Mouse (Mus musculus): Measurements from ENCODE around the gene Gbp2. TPM values are rescaled to one million over a fixed set of nuclear protein-coding genes. Genes with fewer than 3 reads are reported as not detected.
"Not testable (repeated sequence)": the region's sequence is repeated elsewhere in the genome, so short reads cannot be mapped to it uniquely, and the experiment has no call there.

Gbp2 gene
- polyA plus RNA-seq, 1 experiment from 2014 or later = 0.16 TPM

GRCm38 (mm10) chr3:142597923-142598322, 22.5 kb upstream of the Gbp2 start:
- Histone ChIP-seq H3K4me1 (ENCODE audit: control insufficient read depth, insufficient read depth, low read length) (no peaks in the 10 kb centered on the region), H3K4me2 (ENCODE audit: low read depth, low read length) (no peak overlapping the region), H3K9ac (replicated peaks; ENCODE audit: low read depth, low read length) (no peak overlapping the region), H3K27ac (ENCODE audit: low read depth, low read length) (no peak overlapping the region), H3K36me3 (ENCODE audit: control insufficient read depth, insufficient read depth, low read length) (no peaks in the 10 kb centered on the region), H3K27me3 (ENCODE audit: control insufficient read depth, insufficient read depth, low read length) (no peaks in the 10 kb centered on the region), H3K4me3 (ENCODE audit: low read depth, low read length) (no peak overlapping the region), H3K9me3 (ENCODE audit: control insufficient read depth, low read length) (no peaks in the 10 kb centered on the region)
- WGBS = 87% methylated on average over 3 of the region's 3 CpGs
- ATAC-seq (ENCODE audit: low read depth) = no peak

- ATAC-seq (ENCODE audit: low read depth) = no peak
- no peaks in the 10 kb centered on the region for H3K4me1 ChIP-seq (ENCODE audit: control insufficient read depth, insufficient read depth, low read length)
- H3K9ac ChIP-seq (replicated peaks; ENCODE audit: low read depth, low read length) = no peak overlapping the region
- no peaks in the 10 kb centered on the region for H3K9me3 ChIP-seq (ENCODE audit: control insufficient read depth, low read length)
- H3K27me3 ChIP-seq (ENCODE audit: control insufficient read depth, insufficient read depth, low read length) = no peaks in the 10 kb centered on the region
- H3K4me2 ChIP-seq (ENCODE audit: low read depth, low read length) = no peak overlapping the region
- H3K36me3 ChIP-seq (ENCODE audit: control insufficient read depth, insufficient read depth, low read length) = no peaks in the 10 kb centered on the region
- no peak overlapping the region for H3K27ac ChIP-seq (ENCODE audit: low read depth, low read length)
- no peak overlapping the region for H3K4me3 ChIP-seq (ENCODE audit: low read depth, low read length)
Measured at GRCm38 (mm10) chr3:142601675-142602074, 18.7 kb upstream of the Gbp2 start.

GRCm38 (mm10) chr3:142618658-142619057, 1.7 kb upstream of the Gbp2 start:
- H3K4me2 ChIP-seq (ENCODE audit: low read depth, low read length) = no peak overlapping the region
- ATAC-seq (ENCODE audit: low read depth) = no peak
- 87% methylated on average over 3 of the region's 3 CpGs for WGBS

GRCm38 (mm10) chr3:142619606-142620005, 796 bp upstream of the Gbp2 start:
- Histone ChIP-seq H3K4me2 (ENCODE audit: low read depth, low read length) (no peak overlapping the region), H3K9me3 (ENCODE audit: control insufficient read depth, low read length) (no peaks in the 10 kb centered on the region), H3K27me3 (ENCODE audit: control insufficient read depth, insufficient read depth, low read length) (no peaks in the 10 kb centered on the region), H3K4me1 (ENCODE audit: control insufficient read depth, insufficient read depth, low read length) (no peaks in the 10 kb centered on the region), H3K9ac (replicated peaks; ENCODE audit: low read depth, low read length) (no peak overlapping the region), H3K36me3 (ENCODE audit: control insufficient read depth, insufficient read depth, low read length) (no peaks in the 10 kb centered on the region), H3K27ac (ENCODE audit: low read depth, low read length) (no peak overlapping the region), H3K4me3 (ENCODE audit: low read depth, low read length) (no peak overlapping the region)
- no peak for ATAC-seq (ENCODE audit: low read depth)
- 44% methylated on average over 1 of the region's 1 CpGs for WGBS

More at GRCm38 (mm10) chr3:142618658-142619057, 1.7 kb upstream of the Gbp2 start:
- Histone ChIP-seq H3K36me3 (ENCODE audit: control insufficient read depth, insufficient read depth, low read length) (no peaks in the 10 kb centered on the region), H3K9me3 (ENCODE audit: control insufficient read depth, low read length) (no peaks in the 10 kb centered on the region), H3K27ac (ENCODE audit: low read depth, low read length) (no peak overlapping the region), H3K27me3 (ENCODE audit: control insufficient read depth, insufficient read depth, low read length) (no peaks in the 10 kb centered on the region), H3K4me1 (ENCODE audit: control insufficient read depth, insufficient read depth, low read length) (no peaks in the 10 kb centered on the region), H3K4me3 (ENCODE audit: low read depth, low read length) (no peak overlapping the region), H3K9ac (replicated peaks; ENCODE audit: low read depth, low read length) (no peak overlapping the region)

GRCm38 (mm10) chr3:142620956-142621562, 657 bp downstream of the Gbp2 start:
- ATAC-seq (ENCODE audit: low read depth) = no peak
- H3K4me2 ChIP-seq (ENCODE audit: low read depth, low read length) = no peak overlapping the region

GRCm38 (mm10) chr3:142630385-142630784, 10.0 kb downstream of the Gbp2 start:
- no peak overlapping the region for H3K27ac ChIP-seq (ENCODE audit: low read depth, low read length)
- H3K4me2 ChIP-seq (ENCODE audit: low read depth, low read length) = no peak overlapping the region
- no peak for ATAC-seq (ENCODE audit: low read depth)
- H3K36me3 ChIP-seq (ENCODE audit: control insufficient read depth, insufficient read depth, low read length) = no peaks in the 10 kb centered on the region
- no peak overlapping the region for H3K9ac ChIP-seq (replicated peaks; ENCODE audit: low read depth, low read length)
- H3K4me1 ChIP-seq (ENCODE audit: control insufficient read depth, insufficient read depth, low read length) = no peaks in the 10 kb centered on the region
- no peak overlapping the region for H3K4me3 ChIP-seq (ENCODE audit: low read depth, low read length)
- 81% methylated on average over 8 of the region's 8 CpGs for WGBS
- H3K9me3 ChIP-seq (ENCODE audit: control insufficient read depth, low read length) = no peaks in the 10 kb centered on the region
- H3K27me3 ChIP-seq (ENCODE audit: control insufficient read depth, insufficient read depth, low read length) = no peaks in the 10 kb centered on the region

More at GRCm38 (mm10) chr3:142620956-142621562, 657 bp downstream of the Gbp2 start:
- H3K9ac ChIP-seq (replicated peaks; ENCODE audit: low read depth, low read length) = no peak overlapping the region
- no peaks in the 10 kb centered on the region for H3K36me3 ChIP-seq (ENCODE audit: control insufficient read depth, insufficient read depth, low read length)
- H3K27me3 ChIP-seq (ENCODE audit: control insufficient read depth, insufficient read depth, low read length) = no peaks in the 10 kb centered on the region
- no peaks in the 10 kb centered on the region for H3K4me1 ChIP-seq (ENCODE audit: control insufficient read depth, insufficient read depth, low read length)
- no peak overlapping the region for H3K27ac ChIP-seq (ENCODE audit: low read depth, low read length)
- H3K4me3 ChIP-seq (ENCODE audit: low read depth, low read length) = no peak overlapping the region
- WGBS = 50% methylated on average over 3 of the region's 3 CpGs
- H3K9me3 ChIP-seq (ENCODE audit: control insufficient read depth, low read length) = no peaks in the 10 kb centered on the region

- 5% methylated on average over 9 of the region's 9 CpGs for whole genome bisulfite sequencing
- no peaks in the 10 kb centered on the region for H3K36me3 ChIP-seq (ENCODE audit: control insufficient read depth, insufficient read depth, low read length)
- H3K27ac ChIP-seq (ENCODE audit: low read depth, low read length) = no peak overlapping the region
- H3K4me1 ChIP-seq (ENCODE audit: control insufficient read depth, insufficient read depth, low read length) = no peaks in the 10 kb centered on the region
- no peaks in the 10 kb centered on the region for H3K9me3 ChIP-seq (ENCODE audit: control insufficient read depth, low read length)
- ATAC-seq (ENCODE audit: low read depth) = no peak
- H3K27me3 ChIP-seq (ENCODE audit: control insufficient read depth, insufficient read depth, low read length) = no peaks in the 10 kb centered on the region
- no peak overlapping the region for H3K9ac ChIP-seq (replicated peaks; ENCODE audit: low read depth, low read length)
- no peak overlapping the region for H3K4me2 ChIP-seq (ENCODE audit: low read depth, low read length)
- H3K4me3 ChIP-seq (ENCODE audit: low read depth, low read length) = no peak overlapping the region
Measured at GRCm38 (mm10) chr3:142640201-142640600, 19.8 kb downstream of the Gbp2 start.

- not testable (repeated sequence) for H3K4me1 ChIP-seq (ENCODE audit: control insufficient read depth, insufficient read depth, low read length); ATAC-seq (ENCODE audit: low read depth); H3K27me3 ChIP-seq (ENCODE audit: control insufficient read depth, insufficient read depth, low read length); H3K9me3 ChIP-seq (ENCODE audit: control insufficient read depth, low read length); H3K4me2 ChIP-seq (ENCODE audit: low read depth, low read length); H3K4me3 ChIP-seq (ENCODE audit: low read depth, low read length); H3K9ac ChIP-seq (replicated peaks; ENCODE audit: low read depth, low read length); H3K27ac ChIP-seq (ENCODE audit: low read depth, low read length); H3K36me3 ChIP-seq (ENCODE audit: control insufficient read depth, insufficient read depth, low read length)
- WGBS = 5% methylated on average over 2 of the region's 2 CpGs
Measured at GRCm38 (mm10) chr3:142645949-142646348, 25.5 kb downstream of the Gbp2 start.

- 70% methylated on average over 7 of the region's 7 CpGs for WGBS
- not testable (repeated sequence) for H3K9me3 ChIP-seq (ENCODE audit: control insufficient read depth, low read length); H3K9ac ChIP-seq (replicated peaks; ENCODE audit: low read depth, low read length); H3K4me3 ChIP-seq (ENCODE audit: low read depth, low read length); H3K4me2 ChIP-seq (ENCODE audit: low read depth, low read length); H3K27me3 ChIP-seq (ENCODE audit: control insufficient read depth, insufficient read depth, low read length); H3K27ac ChIP-seq (ENCODE audit: low read depth, low read length); H3K4me1 ChIP-seq (ENCODE audit: control insufficient read depth, insufficient read depth, low read length); ATAC-seq (ENCODE audit: low read depth); H3K36me3 ChIP-seq (ENCODE audit: control insufficient read depth, insufficient read depth, low read length)
Measured at GRCm38 (mm10) chr3:142647836-142648235, 27.4 kb downstream of the Gbp2 start.
